Mouse (Mus musculus) forebrain, embryonic 11.5 days (tissue): ENCODE data around the gene Dap. TPM values are rescaled to one million over a fixed set of nuclear protein-coding genes. Genes with fewer than 3 reads are reported as not detected.

Experiments
- ATAC-seq: fragments of 200-750 bp; cut with Nextera tagmentation; replicated peaks from 2 replicates; pipeline ENCODE4 v1.8.0; 2017; ENCODE audit warnings: moderate TSS enrichment; ENCODE audit not compliant: low FRiP score
- DNase-seq: peaks from one replicate; pipeline ENCODE4 v3.0.0-alpha.2; 2017; ENCODE audit warnings: low spot score
- H3K27ac ChIP-seq: fragments of 300-500 bp; sonication (generic); 2 replicates; pipeline ENCODE4 v1.5.1; 2014; ENCODE audit warnings: low read depth, low read length
- H3K27me3 ChIP-seq: fragments of 300-500 bp; sonication (generic); 2 replicates; pipeline ENCODE4 v1.6.1; 2014; ENCODE audit warnings: mild to moderate bottlenecking, low read length, mixed read lengths; ENCODE audit not compliant: control insufficient read depth, insufficient read depth
- H3K36me3 ChIP-seq: fragments of 300-500 bp; sonication (generic); 2 replicates; pipeline ENCODE4 v1.6.1; 2014; ENCODE audit warnings: mild to moderate bottlenecking, low read length, moderate library complexity, mixed read lengths; ENCODE audit not compliant: control insufficient read depth, insufficient read depth
- H3K4me1 ChIP-seq: fragments of 300-500 bp; sonication (generic); replicated peaks from 2 replicates; pipeline ENCODE4 v1.6.1; 2014; ENCODE audit warnings: low read length, mixed read lengths; ENCODE audit not compliant: control insufficient read depth, insufficient read depth
- H3K4me2 ChIP-seq: fragments of 300-500 bp; sonication (generic); 2 replicates; pipeline ENCODE4 v1.6.1; 2014; ENCODE audit warnings: low read depth, mild to moderate bottlenecking, low read length, moderate library complexity, mixed read lengths; ENCODE audit not compliant: severe bottlenecking
- H3K4me3 ChIP-seq: fragments of 300-500 bp; sonication (generic); 2 replicates; pipeline ENCODE4 v1.5.1; 2014; ENCODE audit warnings: low read depth, low read length
- H3K9ac ChIP-seq: fragments of 300-500 bp; sonication (generic); 2 replicates; pipeline ENCODE4 v1.6.1; 2014; ENCODE audit warnings: low read length
- H3K9me3 ChIP-seq: fragments of 300-500 bp; sonication (generic); 2 replicates; pipeline ENCODE4 v1.6.1; 2016; ENCODE audit warnings: low read length, mixed read lengths; ENCODE audit not compliant: control insufficient read depth
- WGBS: fragments of 180-500 bp; shearing (Covaris S2); extraction: QIAGEN DNeasy Blood & Tissue Kit; methylation state at CpG from one replicate; pipeline ENCODE4 v1.1.7; 2014; 5-methylcytosine and 5-hydroxymethylcytosine counted together
- polyA plus RNA-seq: library from polyadenylated mRNA; unstranded; fragments of >200 nt; fragmentation: Nextera tagmentation; extraction: Ambion mirVana; gene quantifications from 2 replicates; pipeline ENCODE4 v1.2.1, GENCODE M21; 2014

Dap gene
- polyA plus RNA-seq, 1 experiment from 2014 or later, result 39.3 TPM

- Histone ChIP-seq H3K4me1 (no peaks in the 10 kb centered on the region), H3K27me3 (no peaks in the 10 kb centered on the region), H3K4me3 (no peak overlapping the region), H3K4me2 (no peak overlapping the region), H3K36me3 (no peaks in the 10 kb centered on the region), H3K9ac (no peak overlapping the region), H3K9me3 (no peaks in the 10 kb centered on the region), H3K27ac (no peak overlapping the region)
- WGBS, result 89% methylated on average over 6 of the region's 6 CpGs
- ATAC-seq (no peak), DNase-seq (no peak)
Measured at GRCm38 (mm10) chr15:31279577-31280004, 55.5 kb downstream of the Dap start.

DNA sequence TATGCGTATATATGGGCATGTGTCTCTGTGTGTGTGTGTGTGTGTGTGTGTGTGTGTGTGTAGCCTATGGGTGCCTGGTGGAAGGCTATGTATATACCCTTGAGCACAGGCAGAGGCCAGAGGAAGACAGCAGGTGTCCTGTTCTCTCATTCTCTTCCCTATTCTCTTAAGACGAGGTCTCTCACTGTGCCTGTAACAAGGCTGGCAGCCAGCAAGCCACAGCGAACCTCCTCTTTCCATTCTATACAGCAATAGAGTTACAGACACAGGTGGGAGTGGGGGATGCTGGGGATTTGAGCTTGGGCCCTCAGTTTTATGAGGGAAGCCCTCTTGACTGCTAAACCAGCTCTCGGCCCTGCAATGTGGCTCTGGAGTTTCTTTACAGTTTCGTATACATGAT lies 55.9 kb downstream of the Dap start:
- DNase-seq (no peak), ATAC-seq (no peak)
- Histone ChIP-seq H3K27ac (no peak overlapping the region), H3K9ac (no peak overlapping the region), H3K9me3 (no peaks in the 10 kb centered on the region), H3K4me1 (no peaks in the 10 kb centered on the region), H3K4me2 (no peak overlapping the region), H3K27me3 (no peaks in the 10 kb centered on the region), H3K4me3 (no peak overlapping the region), H3K36me3 (no peaks in the 10 kb centered on the region)
- WGBS, result 68% methylated on average over 5 of the region's 5 CpGs

- DNase-seq (no peak), ATAC-seq (no peak)
- Histone ChIP-seq H3K27ac (no peak overlapping the region), H3K9ac (no peak overlapping the region), H3K9me3 (no peaks in the 10 kb centered on the region), H3K27me3 (no peaks in the 10 kb centered on the region), H3K4me2 (no peak overlapping the region), H3K36me3 (no peaks in the 10 kb centered on the region), H3K4me3 (no peak overlapping the region), H3K4me1 (no peaks in the 10 kb centered on the region)
- 78% methylated on average over 2 of the region's 2 CpGs for WGBS
Measured at GRCm38 (mm10) chr15:31280683-31281082, 56.6 kb downstream of the Dap start.

DNA sequence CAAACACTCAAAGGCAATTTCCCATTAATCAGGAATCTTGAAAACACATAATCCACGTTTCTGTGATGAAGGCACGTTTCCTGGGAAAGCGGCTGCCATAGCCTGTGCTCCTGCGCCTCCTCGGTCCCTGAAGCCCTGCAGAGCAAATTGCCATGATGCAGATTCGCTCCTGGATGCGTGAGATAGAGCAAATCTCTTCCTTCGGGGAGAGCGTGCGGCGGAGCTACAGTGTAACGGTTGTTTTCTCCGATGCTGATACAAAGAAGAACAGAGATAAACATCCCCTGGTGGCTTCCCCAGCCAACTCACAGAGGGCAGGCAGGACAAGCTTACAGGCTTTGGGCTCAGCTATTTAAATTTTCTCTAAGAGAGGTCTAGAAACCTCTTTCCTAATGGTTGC lies 57.7 kb downstream of the Dap start:
- H3K27ac ChIP-seq, result no peak overlapping the region
- H3K27me3 ChIP-seq, result no peaks in the 10 kb centered on the region
- no peak overlapping the region for H3K9ac ChIP-seq
- no peak overlapping the region for H3K4me3 ChIP-seq
- DNase-seq (no peak), ATAC-seq (no peak)
- 80% methylated on average over 13 of the region's 13 CpGs for WGBS
- no peaks in the 10 kb centered on the region for H3K36me3 ChIP-seq
- no peak overlapping the region for H3K4me2 ChIP-seq
- no peaks in the 10 kb centered on the region for H3K9me3 ChIP-seq
- H3K4me1 ChIP-seq, result no peaks in the 10 kb centered on the region

- Histone ChIP-seq H3K9ac (no peak overlapping the region), H3K4me1 (no peaks in the 10 kb centered on the region), H3K4me3 (no peak overlapping the region), H3K27me3 (no peaks in the 10 kb centered on the region), H3K9me3 (no peaks in the 10 kb centered on the region), H3K36me3 (no peaks in the 10 kb centered on the region), H3K4me2 (no peak overlapping the region), H3K27ac (no peak overlapping the region)
- WGBS, result 82% methylated on average over 3 of the region's 3 CpGs
- ATAC-seq (no peak), DNase-seq (no peak)
Measured at GRCm38 (mm10) chr15:31282353-31282752, 58.2 kb downstream of the Dap start.

GRCm38 (mm10) chr15:31284142-31284541 lies 60.0 kb downstream of the Dap start:
- Histone ChIP-seq H3K36me3 (no peaks in the 10 kb centered on the region), H3K9ac (no peak overlapping the region), H3K4me1 (no peaks in the 10 kb centered on the region), H3K9me3 (no peaks in the 10 kb centered on the region), H3K27me3 (no peaks in the 10 kb centered on the region), H3K27ac (no peak overlapping the region), H3K4me3 (no peak overlapping the region), H3K4me2 (no peak overlapping the region)
- no peak for DNase-seq
- WGBS, result 72% methylated on average over 5 of the region's 5 CpGs
- no peak for ATAC-seq

- DNase-seq (no peak), ATAC-seq (no peak)
- H3K9ac ChIP-seq, result no peak overlapping the region
- no peak overlapping the region for H3K4me3 ChIP-seq
- H3K27ac ChIP-seq, result no peak overlapping the region
- H3K9me3 ChIP-seq, result no peaks in the 10 kb centered on the region
- no peaks in the 10 kb centered on the region for H3K36me3 ChIP-seq
- no peaks in the 10 kb centered on the region for H3K27me3 ChIP-seq
- no peaks in the 10 kb centered on the region for H3K4me1 ChIP-seq
- no peak overlapping the region for H3K4me2 ChIP-seq
- 90% methylated on average over 17 of the region's 17 CpGs for WGBS
Measured at GRCm38 (mm10) chr15:31284922-31285631, 61.0 kb downstream of the Dap start.

- no peaks in the 10 kb centered on the region for H3K4me1 ChIP-seq
- no peak overlapping the region for H3K4me2 ChIP-seq
- H3K36me3 ChIP-seq, result no peaks in the 10 kb centered on the region
- no peak overlapping the region for H3K27ac ChIP-seq
- 94% methylated on average over 3 of the region's 3 CpGs for WGBS
- H3K9me3 ChIP-seq, result no peaks in the 10 kb centered on the region
- H3K9ac ChIP-seq, result no peak overlapping the region
- ATAC-seq (no peak), DNase-seq (no peak)
- no peaks in the 10 kb centered on the region for H3K27me3 ChIP-seq
- no peak overlapping the region for H3K4me3 ChIP-seq
Measured at GRCm38 (mm10) chr15:31285695-31286094, 61.6 kb downstream of the Dap start.

DNA sequence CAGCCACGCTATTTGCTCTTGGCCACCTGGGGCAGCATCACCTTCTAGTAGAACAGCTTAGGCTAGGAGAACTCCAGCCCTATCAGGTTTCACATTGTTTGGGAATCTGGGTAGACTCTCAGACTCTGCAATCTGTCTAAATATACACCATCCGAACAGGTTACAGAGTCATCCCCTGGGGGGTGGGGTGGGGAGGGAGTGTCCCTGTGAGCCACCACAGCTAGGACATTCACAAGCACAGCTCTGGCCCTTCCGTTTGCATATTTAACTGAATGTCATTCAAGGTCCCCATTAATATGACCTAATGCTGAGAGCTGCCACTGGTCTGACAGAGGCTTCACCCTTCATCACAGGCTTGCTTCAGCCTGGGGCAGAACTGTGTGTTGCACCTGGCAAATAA lies 68.5 kb downstream of the Dap start:
- WGBS, result 48% methylated on average over 3 of the region's 3 CpGs
- Histone ChIP-seq H3K9ac (no peak overlapping the region), H3K36me3 (no peaks in the 10 kb centered on the region), H3K27me3 (peaks cover 18% of the 10 kb centered on the region), H3K9me3 (no peaks in the 10 kb centered on the region), H3K4me2 (no peak overlapping the region), H3K4me1 (peaks cover 5% of the 10 kb centered on the region; the same call in 1 of the 2 replicates), H3K4me3 (no peak overlapping the region), H3K27ac (no peak overlapping the region)
- no peak for ATAC-seq
- DNase-seq, result no peak
